Mouse (Mus musculus): ENCODE data around the gene Zbtb5. TPM values are rescaled to one million over a fixed set of nuclear protein-coding genes. Genes with fewer than 3 reads are reported as not detected.

Gene Zbtb5
- polyA plus RNA-seq, 1 experiment from 2014 or later = 17.6 TPM

DNA sequence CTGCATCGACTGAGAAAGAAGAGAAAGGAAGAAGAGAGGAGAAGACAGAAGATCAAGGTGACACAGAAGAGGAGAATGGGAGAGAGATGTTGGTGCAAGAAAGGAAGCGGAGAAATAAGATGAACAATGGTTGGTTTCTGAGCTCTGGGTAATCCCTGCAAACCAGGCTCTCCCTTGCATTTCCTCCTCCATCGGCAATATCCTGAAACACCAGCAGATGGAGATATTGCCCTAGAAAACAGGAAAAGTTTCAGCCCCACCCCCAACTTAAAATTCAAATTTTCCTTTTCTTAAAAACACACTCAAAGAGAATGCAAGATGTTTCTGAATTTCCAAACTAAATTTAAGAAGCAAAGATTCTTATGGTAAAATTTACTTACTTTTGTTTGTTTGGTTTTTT, 3.4 kb upstream of the Zbtb5 start:
- no peak overlapping the region for H3K4me3 ChIP-seq (replicated peaks; ENCODE audit: low read length)
- no peaks in the 10 kb centered on the region for H3K27me3 ChIP-seq (ENCODE audit: control insufficient read depth, insufficient read depth, low read length)
- no peaks in the 10 kb centered on the region for H3K36me3 ChIP-seq (ENCODE audit: control insufficient read depth, insufficient read depth, low read length)
- H3K9ac ChIP-seq (ENCODE audit: low read length) = peak overlapping the region; percentile 3; the same call in 1 of the 2 replicates
- no peaks in the 10 kb centered on the region for H3K9me3 ChIP-seq (replicated peaks; ENCODE audit: control insufficient read depth, low read length)
- WGBS = 11% methylated on average over 3 of the region's 3 CpGs
- no peak overlapping the region for H3K27ac ChIP-seq (ENCODE audit: low read length)
- peaks cover 15% of the 10 kb centered on the region for H3K4me1 ChIP-seq (ENCODE audit: control insufficient read depth, insufficient read depth, low read length)
- no peak for ATAC-seq (ENCODE audit: insufficient read depth, low FRiP score)
- H3K4me2 ChIP-seq (ENCODE audit: low read depth, low read length) = no peak overlapping the region

DNA sequence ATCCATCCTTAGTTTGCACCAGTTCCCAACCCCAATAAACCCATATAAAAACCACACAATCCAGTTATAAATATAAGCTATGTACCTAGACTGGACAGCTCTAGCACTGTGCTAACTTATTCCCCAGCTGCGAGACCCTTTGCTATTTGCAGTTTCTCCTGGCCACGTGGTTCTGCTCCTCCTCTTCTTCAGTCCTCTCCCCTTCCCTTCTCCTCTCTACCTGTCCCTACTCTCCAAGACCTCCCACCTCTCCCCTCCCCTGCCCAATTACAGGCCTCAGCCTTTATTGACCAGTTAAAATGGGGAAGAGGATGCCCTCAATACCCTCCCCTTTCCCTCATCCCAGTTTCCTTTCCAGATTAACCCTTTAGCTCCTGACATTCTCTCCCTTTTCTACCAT, 1.3 kb upstream of the Zbtb5 start:
- H3K9ac ChIP-seq (ENCODE audit: low read length) = peak overlapping the region; percentile 3; the same call in 1 of the 2 replicates
- no peak for ATAC-seq (ENCODE audit: insufficient read depth, low FRiP score)
- H3K4me2 ChIP-seq (ENCODE audit: low read depth, low read length) = peak overlapping the region; percentile 73
- H3K9me3 ChIP-seq (replicated peaks; ENCODE audit: control insufficient read depth, low read length) = no peaks in the 10 kb centered on the region
- H3K36me3 ChIP-seq (ENCODE audit: control insufficient read depth, insufficient read depth, low read length) = no peaks in the 10 kb centered on the region
- WGBS = 2% methylated on average over 2 of the region's 2 CpGs
- peak overlapping the region; percentile 76 for H3K4me3 ChIP-seq (replicated peaks; ENCODE audit: low read length)
- H3K27me3 ChIP-seq (ENCODE audit: control insufficient read depth, insufficient read depth, low read length) = no peaks in the 10 kb centered on the region
- no peak overlapping the region for H3K27ac ChIP-seq (ENCODE audit: low read length)
- peaks cover 10% of the 10 kb centered on the region for H3K4me1 ChIP-seq (ENCODE audit: control insufficient read depth, insufficient read depth, low read length)

DNA sequence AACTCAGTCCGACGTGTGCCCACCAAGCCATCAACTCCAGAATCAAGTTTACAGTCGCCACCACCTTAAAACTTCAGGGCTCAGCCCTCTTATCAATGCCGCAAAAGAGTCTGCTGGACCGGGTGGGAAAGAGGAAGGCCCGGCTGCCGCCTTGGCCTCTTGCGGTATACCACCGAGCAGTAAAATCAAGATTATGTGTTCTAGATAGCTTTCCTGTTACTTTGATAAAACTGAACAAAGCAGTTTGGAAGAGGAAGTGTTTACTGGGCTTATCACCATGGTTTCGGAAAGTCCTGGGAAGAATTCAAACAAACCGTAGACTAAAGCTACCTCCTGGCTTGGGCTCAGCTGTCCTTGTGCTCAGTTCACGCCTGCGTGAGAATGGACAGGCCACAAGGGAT, 819 bp upstream of the Zbtb5 start:
- ATAC-seq (ENCODE audit: insufficient read depth, low FRiP score) = no peak
- H3K27ac ChIP-seq (ENCODE audit: low read length) = peak overlapping the region; percentile 93
- WGBS = under 1% methylated on average over 13 of the region's 13 CpGs
- H3K9me3 ChIP-seq (replicated peaks; ENCODE audit: control insufficient read depth, low read length) = no peaks in the 10 kb centered on the region
- no peaks in the 10 kb centered on the region for H3K27me3 ChIP-seq (ENCODE audit: control insufficient read depth, insufficient read depth, low read length)
- no peaks in the 10 kb centered on the region for H3K36me3 ChIP-seq (ENCODE audit: control insufficient read depth, insufficient read depth, low read length)
- peak overlapping the region; percentile 73 for H3K4me2 ChIP-seq (ENCODE audit: low read depth, low read length)
- peak overlapping the region; percentile 88 for H3K9ac ChIP-seq (ENCODE audit: low read length)
- H3K4me1 ChIP-seq (ENCODE audit: control insufficient read depth, insufficient read depth, low read length) = peaks cover 10% of the 10 kb centered on the region
- peak overlapping the region; percentile 76 for H3K4me3 ChIP-seq (replicated peaks; ENCODE audit: low read length)

DNA sequence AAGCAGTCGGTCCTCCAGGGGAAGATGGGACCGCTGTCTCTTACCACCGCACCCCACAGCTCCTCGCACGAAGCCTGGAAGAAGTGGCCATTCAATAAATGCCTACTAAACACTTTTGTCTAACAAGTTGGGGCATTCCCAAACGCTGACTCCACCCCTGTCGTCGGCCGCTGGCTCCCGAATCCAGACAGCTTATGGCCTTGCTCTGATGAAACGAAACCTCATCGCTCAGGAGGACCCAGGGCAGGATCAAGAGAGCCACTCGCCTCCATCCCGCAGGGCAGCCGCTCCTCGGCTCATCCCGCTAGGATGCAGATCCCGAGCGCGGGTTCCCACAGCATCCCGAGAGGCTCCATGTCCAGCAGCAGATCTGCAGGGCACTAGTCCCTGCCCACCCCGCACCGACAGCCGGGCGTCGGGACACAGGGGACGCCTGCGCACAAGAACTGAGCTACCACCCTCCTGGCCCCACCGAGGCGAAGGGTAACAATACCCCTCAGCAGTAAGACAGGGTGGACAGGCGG, 569 bp downstream of the Zbtb5 start:
- Histone ChIP-seq H3K4me3 (replicated peaks; ENCODE audit: low read length) (peak overlapping the region; percentile 94), H3K9me3 (replicated peaks; ENCODE audit: control insufficient read depth, low read length) (no peaks in the 10 kb centered on the region), H3K36me3 (ENCODE audit: control insufficient read depth, insufficient read depth, low read length) (no peaks in the 10 kb centered on the region), H3K4me2 (ENCODE audit: low read depth, low read length) (peak overlapping the region; percentile 78), H3K9ac (ENCODE audit: low read length) (peak overlapping the region; percentile 93), H3K27me3 (ENCODE audit: control insufficient read depth, insufficient read depth, low read length) (no peaks in the 10 kb centered on the region), H3K27ac (ENCODE audit: low read length) (peak overlapping the region; percentile 98), H3K4me1 (ENCODE audit: control insufficient read depth, insufficient read depth, low read length) (peaks cover 10% of the 10 kb centered on the region)
- WGBS = under 1% methylated on average over 31 of the region's 31 CpGs
- ATAC-seq (ENCODE audit: insufficient read depth, low FRiP score) = peak; percentile 45

DNA sequence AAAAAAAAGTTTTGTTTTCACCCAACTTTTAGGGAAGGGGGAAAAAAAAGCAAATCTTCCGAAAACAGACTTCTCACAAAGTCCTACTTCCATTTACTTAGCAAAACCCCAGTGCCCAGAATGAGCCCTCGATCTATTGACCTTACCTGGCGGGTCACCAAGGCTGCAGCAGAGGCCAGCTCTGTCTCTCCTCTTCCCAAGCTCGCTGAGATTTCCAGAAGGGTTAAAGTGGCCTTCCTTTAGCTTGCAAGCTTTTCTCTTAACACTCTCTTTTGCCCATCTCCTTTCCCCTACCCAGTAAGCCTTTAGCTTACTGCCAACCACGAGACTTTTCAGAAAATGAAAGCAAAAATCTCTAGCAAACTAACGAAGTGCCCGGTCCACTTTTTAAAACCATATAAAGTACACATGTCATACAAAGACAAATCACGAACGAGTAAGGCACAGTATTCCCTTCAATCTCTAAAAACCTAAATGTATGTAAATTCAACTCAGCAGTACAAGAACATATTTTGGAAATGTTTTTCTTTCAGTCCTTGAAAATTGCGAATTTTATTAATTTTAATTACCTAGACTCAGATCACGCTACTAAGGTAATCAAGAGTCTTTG, 1.3 kb downstream of the Zbtb5 start:
- H3K27me3 ChIP-seq (ENCODE audit: control insufficient read depth, insufficient read depth, low read length) = no peaks in the 10 kb centered on the region
- H3K36me3 ChIP-seq (ENCODE audit: control insufficient read depth, insufficient read depth, low read length) = no peaks in the 10 kb centered on the region
- peak overlapping the region; percentile 93 for H3K9ac ChIP-seq (ENCODE audit: low read length)
- no peak for ATAC-seq (ENCODE audit: insufficient read depth, low FRiP score)
- H3K9me3 ChIP-seq (replicated peaks; ENCODE audit: control insufficient read depth, low read length) = no peaks in the 10 kb centered on the region
- peak overlapping the region; percentile 78 for H3K4me2 ChIP-seq (ENCODE audit: low read depth, low read length)
- peak overlapping the region; percentile 94 for H3K4me3 ChIP-seq (replicated peaks; ENCODE audit: low read length)
- 7% methylated on average over 11 of the region's 11 CpGs for WGBS
- H3K27ac ChIP-seq (ENCODE audit: low read length) = peak overlapping the region; percentile 98; the same call in 1 of the 2 replicates
- H3K4me1 ChIP-seq (ENCODE audit: control insufficient read depth, insufficient read depth, low read length) = peaks cover 10% of the 10 kb centered on the region

DNA sequence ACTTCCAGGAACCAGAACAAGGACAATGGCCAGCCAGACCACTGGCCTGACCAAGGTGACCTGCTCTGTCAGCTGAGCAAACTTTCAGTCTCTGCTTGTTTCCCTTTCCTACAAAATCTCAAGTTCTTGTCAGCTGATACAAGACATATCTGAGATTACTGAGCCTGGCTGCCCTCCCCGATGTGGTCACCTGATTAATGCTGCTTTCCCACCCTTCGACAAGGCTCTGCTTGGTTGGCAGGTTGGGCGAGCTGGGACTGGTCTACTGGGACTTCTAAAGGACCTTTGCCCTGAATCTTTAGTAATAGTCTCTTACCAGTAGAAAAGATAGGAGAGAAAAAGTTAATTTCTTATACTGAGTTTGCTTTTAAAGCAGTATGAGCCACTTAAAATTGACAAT, 6.8 kb downstream of the Zbtb5 start:
- no peak overlapping the region for H3K9ac ChIP-seq (ENCODE audit: low read length)
- H3K27ac ChIP-seq (ENCODE audit: low read length) = peak overlapping the region; percentile 38; the same call in 1 of the 2 replicates
- no peaks in the 10 kb centered on the region for H3K36me3 ChIP-seq (ENCODE audit: control insufficient read depth, insufficient read depth, low read length)
- no peak overlapping the region for H3K4me3 ChIP-seq (replicated peaks; ENCODE audit: low read length)
- H3K27me3 ChIP-seq (ENCODE audit: control insufficient read depth, insufficient read depth, low read length) = no peaks in the 10 kb centered on the region
- H3K9me3 ChIP-seq (replicated peaks; ENCODE audit: control insufficient read depth, low read length) = no peaks in the 10 kb centered on the region
- peaks cover under 1% of the 10 kb centered on the region; the same call in 1 of the 2 replicates for H3K4me1 ChIP-seq (ENCODE audit: control insufficient read depth, insufficient read depth, low read length)
- peak; percentile 60; the same call in 1 of the 2 replicates for ATAC-seq (ENCODE audit: insufficient read depth, low FRiP score)
- no peak overlapping the region for H3K4me2 ChIP-seq (ENCODE audit: low read depth, low read length)
- WGBS = 61% methylated on average over 3 of the region's 3 CpGs

DNA sequence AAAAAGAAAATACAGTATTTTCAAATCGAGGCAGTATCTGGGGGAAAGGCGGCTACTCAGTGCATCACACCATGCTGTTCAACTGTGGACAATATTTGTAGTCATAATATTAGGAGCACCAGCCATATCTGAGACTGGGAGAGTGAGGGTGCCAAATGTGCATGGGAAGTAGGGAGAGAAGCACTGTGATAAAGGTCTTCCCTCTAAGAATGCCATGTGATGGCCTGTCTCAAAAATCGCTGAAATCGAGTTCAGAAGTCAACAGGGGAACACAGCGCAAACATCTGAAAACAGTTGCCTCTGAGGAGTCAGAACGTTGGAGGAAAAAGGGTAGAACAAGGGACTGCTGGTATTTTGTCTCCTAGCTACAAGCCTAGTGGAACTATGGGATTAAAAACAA, 12.2 kb downstream of the Zbtb5 start:
- ATAC-seq (ENCODE audit: insufficient read depth, low FRiP score) = no peak
- Histone ChIP-seq H3K36me3 (ENCODE audit: control insufficient read depth, insufficient read depth, low read length) (no peaks in the 10 kb centered on the region), H3K9me3 (replicated peaks; ENCODE audit: control insufficient read depth, low read length) (no peaks in the 10 kb centered on the region), H3K4me3 (replicated peaks; ENCODE audit: low read length) (no peak overlapping the region), H3K27ac (ENCODE audit: low read length) (no peak overlapping the region), H3K27me3 (ENCODE audit: control insufficient read depth, insufficient read depth, low read length) (no peaks in the 10 kb centered on the region), H3K4me1 (ENCODE audit: control insufficient read depth, insufficient read depth, low read length) (no peaks in the 10 kb centered on the region), H3K9ac (ENCODE audit: low read length) (no peak overlapping the region), H3K4me2 (ENCODE audit: low read depth, low read length) (no peak overlapping the region)
- 89% methylated on average over 6 of the region's 6 CpGs for WGBS

DNA sequence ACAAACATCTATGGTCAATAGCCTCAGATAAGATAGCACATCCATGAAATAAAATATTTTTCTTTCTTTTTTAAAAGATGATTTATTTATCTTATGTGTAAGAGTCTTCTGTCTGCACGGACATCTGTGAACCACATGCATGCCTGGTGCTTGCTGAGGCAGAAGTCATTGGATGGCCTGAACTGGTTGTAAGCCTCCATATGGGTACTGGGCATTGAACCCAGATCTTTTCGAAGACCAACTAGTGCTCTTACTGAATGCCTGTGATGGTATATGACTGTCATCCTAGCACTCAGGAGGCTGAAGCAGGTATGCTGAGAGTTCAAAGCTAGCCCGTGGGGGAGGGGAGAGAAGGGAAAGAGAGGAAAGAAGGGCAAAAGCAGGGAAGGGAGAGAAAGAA, 14.1 kb downstream of the Zbtb5 start:
- Histone ChIP-seq H3K36me3 (ENCODE audit: control insufficient read depth, insufficient read depth, low read length) (peaks cover 4% of the 10 kb centered on the region; the same call in 1 of the 2 replicates), H3K4me1 (ENCODE audit: control insufficient read depth, insufficient read depth, low read length) (no peaks in the 10 kb centered on the region), H3K27me3 (ENCODE audit: control insufficient read depth, insufficient read depth, low read length) (no peaks in the 10 kb centered on the region), H3K27ac (ENCODE audit: low read length) (no peak overlapping the region), H3K4me3 (replicated peaks; ENCODE audit: low read length) (no peak overlapping the region), H3K9me3 (replicated peaks; ENCODE audit: control insufficient read depth, low read length) (no peaks in the 10 kb centered on the region), H3K9ac (ENCODE audit: low read length) (no peak overlapping the region), H3K4me2 (ENCODE audit: low read depth, low read length) (no peak overlapping the region)
- no peak for ATAC-seq (ENCODE audit: insufficient read depth, low FRiP score)
- WGBS = 63% methylated on average over 3 of the region's 3 CpGs

DNA sequence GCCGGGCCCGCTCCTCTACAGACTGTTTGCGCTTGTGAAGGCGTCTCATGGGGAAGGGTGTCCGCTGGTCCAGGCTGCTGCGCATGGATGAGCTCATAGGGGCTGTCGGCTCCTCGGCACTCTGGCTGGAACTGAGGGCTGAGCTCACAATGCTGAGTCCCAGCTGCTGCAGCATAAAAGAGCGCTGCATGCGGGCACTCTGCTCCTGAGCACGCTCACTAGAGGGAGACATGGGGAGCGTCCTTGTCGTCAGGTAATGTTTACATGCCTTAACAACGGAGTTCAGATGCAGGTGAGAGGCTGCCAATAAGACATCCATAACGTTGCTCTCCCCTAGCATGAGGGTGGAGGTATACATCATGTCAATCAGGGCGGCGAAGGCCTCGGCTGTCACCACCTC, 17.4 kb downstream of the Zbtb5 start:
- Histone ChIP-seq H3K4me3 (replicated peaks; ENCODE audit: low read length) (no peak overlapping the region), H3K9ac (ENCODE audit: low read length) (no peak overlapping the region), H3K4me2 (ENCODE audit: low read depth, low read length) (no peak overlapping the region), H3K9me3 (replicated peaks; ENCODE audit: control insufficient read depth, low read length) (no peaks in the 10 kb centered on the region), H3K36me3 (ENCODE audit: control insufficient read depth, insufficient read depth, low read length) (peaks cover 4% of the 10 kb centered on the region; the same call in 1 of the 2 replicates), H3K27ac (ENCODE audit: low read length) (no peak overlapping the region), H3K4me1 (ENCODE audit: control insufficient read depth, insufficient read depth, low read length) (no peaks in the 10 kb centered on the region), H3K27me3 (ENCODE audit: control insufficient read depth, insufficient read depth, low read length) (no peaks in the 10 kb centered on the region)
- no peak for ATAC-seq (ENCODE audit: insufficient read depth, low FRiP score)
- 75% methylated on average over 18 of the region's 18 CpGs for WGBS

Measured in stomach, embryonic 16.5 days (tissue).